Mouse (Mus musculus): ENCODE results near the gene Kat2a. TPM values are rescaled to one million over a fixed set of nuclear protein-coding genes. Genes with fewer than 3 reads are reported as not detected.

Gene Kat2a
- polyA plus RNA-seq, 1 experiment: 29.0 TPM

DNA sequence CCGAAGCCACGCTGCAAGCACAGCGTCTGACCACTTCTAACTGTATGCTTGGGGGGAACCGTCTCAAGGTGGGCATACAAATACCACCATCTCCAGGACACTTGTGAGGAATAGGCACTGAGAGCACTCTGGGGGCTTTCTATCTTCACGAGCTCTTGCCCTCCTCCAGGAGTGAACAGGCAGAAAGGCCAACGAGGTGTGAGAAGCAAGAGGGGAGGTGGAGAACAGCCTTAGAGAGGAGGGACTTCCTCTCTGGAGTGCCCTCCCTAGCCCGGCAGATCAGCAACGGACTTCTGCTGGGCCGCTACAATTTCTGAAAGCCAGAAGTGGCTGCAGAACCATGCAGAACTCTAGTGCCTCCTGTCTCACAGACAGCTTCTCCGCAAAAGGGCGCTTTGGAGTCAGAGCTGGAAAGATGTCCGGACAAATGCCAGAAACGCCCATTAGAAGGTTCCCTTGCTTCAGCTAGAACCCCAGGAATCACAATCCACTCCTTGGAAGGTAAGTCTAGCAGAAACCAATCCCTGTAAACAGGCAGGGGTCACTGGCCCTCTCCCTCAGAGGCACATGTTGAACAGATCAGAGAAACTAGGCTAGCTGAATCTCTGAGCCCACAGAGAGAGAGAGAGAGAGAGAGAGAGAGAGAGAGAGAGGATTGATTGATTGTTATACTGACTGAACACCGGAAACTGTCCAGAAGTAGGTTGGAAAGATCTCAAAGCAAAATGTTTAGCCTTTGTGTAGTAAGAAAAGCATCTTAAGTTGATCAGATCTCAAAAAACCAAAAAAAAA lies 23.9 kb upstream of the Kat2a start:
- DNase-seq (ENCODE audit: low read depth): no peak

DNA sequence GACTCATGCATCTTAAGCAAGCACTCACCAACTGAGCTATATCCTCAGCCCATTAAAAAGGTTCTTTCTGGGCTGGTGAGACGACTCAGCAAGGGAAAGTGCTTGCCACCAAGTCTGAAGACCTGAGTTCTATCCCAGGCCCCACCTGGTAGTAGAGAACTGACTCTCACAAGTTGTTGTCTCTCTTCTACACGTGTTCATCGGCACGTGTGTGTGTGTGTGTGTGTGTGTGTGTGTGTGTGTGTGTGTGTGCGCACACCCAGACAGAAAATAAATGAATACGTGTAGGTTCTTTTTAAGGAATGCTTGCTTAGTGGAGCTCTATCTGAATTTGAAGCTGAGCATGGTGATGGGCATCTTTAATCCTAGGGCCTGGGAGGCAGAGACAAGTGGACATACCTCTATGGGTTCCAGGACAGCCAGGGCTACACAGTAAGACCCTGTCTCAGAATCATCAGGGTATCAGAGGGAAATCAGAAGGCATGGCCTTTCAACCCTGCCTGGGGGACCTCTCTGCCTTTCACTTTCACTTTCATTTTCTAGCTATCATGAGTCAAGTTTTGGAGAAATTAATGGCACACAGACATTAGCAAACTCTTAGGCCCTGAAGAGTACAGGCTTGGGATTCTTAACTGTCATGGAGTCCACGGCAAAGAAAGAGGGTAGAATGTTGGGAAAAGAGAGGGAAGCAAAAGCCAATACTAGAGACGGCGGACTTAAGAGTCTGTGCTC lies 23.0 kb upstream of the Kat2a start:
- DNase-seq (ENCODE audit: low read depth): no peak

DNA sequence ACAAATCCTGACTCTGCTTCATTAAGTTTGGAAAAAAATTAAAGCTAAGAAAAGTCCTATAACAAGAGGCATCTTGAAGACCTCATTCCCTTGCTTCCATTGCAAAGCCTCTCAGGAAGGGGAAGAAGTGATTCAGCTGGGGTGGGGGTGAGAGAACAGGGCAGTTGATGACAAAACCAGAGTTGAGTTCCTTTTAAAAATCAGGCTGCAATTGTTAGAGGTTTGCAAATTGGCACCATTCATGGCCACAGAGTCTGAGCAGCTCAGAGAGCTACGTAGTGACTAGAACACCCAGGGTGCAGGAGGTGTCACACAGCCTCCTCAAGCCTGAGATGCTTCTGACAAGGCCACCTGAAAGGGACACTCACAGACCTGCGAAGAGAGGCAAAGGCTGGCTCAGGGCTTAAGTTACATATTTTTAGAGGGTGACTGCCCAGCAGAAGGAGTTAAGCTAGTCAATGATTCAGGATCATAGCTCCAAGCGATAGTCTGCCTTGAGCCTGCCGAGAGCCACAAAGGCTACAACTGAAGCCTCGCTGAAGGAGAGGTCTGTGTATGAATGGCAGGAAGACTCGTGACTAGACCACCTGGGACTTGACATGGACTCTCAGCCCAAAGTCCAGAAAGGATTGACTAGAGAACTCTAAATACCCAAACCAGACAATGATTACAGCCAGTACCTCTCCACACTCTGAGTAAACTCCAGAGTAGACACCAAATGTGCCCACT lies 18.4 kb upstream of the Kat2a start:
- DNase-seq (ENCODE audit: low read depth): no peak

DNA sequence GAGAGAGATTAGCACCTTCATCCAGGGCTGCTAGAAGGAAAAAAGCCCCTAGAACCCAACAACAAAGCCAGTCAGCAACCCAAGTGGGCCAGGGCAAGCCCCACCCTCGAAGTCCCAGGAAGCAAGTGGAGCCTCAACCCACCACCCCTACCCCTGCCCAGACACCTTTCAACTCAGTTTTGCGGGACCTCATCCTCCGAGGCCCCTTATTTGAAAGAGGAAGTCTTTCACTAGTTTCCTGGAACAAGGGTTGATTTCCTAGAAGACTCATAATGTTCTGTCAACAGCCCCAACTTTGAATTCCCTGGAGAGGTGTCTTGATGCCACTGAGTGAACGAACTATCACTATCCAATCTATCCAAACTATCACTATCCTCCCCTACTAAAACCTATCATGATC lies 17.7 kb upstream of the Kat2a start:
- DNase-seq (ENCODE audit: low read depth): no peak

GRCm38 (mm10) chr11:100728601-100729000 lies 16.3 kb upstream of the Kat2a start:
- no peak for DNase-seq (ENCODE audit: low read depth)

DNA sequence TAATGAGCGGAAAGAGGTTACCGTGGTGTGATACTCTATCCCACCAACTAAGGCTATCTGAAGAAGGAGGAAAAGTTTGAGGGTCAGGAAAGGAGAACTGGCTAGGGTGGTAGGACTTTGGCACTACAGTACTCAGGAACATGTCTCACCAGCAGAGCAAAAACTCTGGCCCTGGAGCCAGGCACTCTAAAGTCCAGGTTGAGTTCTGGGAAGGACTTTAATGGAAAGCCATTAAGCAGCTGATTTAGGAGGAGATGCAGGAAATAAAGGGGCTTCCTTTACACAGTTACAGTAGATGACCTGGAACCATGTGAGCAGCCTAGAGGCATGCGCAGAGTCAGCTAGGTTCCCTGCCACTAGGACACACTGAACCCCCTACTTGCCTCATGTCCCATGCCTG lies 14.9 kb upstream of the Kat2a start:
- no peak for DNase-seq (ENCODE audit: low read depth)

- DNase-seq (ENCODE audit: low read depth): no peak
Measured at GRCm38 (mm10) chr11:100724919-100725512, 12.8 kb upstream of the Kat2a start.

DNA sequence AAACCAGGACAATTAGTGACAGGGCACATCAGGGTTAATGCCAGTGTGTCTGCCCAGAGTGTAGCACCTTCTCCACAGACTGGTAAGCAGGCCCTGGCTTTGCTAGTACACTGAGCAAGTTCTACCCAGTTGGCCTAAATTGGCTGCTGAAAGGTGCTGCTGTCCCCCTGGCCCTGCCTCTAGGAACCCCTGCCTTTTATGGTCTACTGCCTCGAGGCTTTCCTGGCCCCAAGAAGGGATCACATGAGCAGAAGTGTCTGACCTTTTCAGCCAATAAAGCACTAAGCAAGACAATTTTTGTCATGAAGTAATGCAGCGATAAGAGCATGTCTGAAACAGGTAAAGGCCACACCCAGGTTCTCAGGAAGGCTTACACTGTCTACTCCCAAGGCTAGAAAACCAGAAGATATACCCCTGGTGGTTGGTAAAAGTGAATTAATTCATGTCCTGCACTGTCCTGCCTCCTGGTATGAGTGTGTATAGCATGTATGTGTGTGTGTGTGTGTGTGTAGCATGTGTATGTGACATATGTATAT lies 10.3 kb upstream of the Kat2a start:
- no peak for DNase-seq (ENCODE audit: low read depth)

- no peak for DNase-seq (ENCODE audit: low read depth)
Measured at GRCm38 (mm10) chr11:100721776-100722492, 9.7 kb upstream of the Kat2a start.

- DNase-seq (ENCODE audit: low read depth): no peak
Measured at GRCm38 (mm10) chr11:100721254-100721653, 9.0 kb upstream of the Kat2a start.

DNA sequence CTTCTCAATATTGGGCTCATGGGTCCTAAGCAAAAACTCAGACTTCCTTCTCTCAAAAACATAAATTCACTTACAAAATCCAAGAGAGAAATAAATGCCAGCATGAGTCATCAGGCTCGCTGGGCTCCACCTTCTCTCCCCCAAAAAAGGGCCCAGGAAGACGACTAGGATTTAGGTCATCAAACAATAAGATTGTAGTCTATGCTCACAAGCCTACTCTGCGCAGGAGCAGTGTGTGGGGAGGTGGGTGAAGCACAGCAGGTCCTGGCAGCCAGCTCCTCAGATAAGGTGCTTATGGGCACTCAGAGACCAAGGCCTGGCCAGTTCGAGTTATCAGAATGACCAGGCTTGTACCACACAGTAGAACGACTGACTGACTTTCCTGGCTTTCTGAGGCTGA lies 8.1 kb upstream of the Kat2a start:
- DNase-seq (ENCODE audit: low read depth): no peak

GRCm38 (mm10) chr11:100719893-100720292 lies 7.6 kb upstream of the Kat2a start:
- no peak for DNase-seq (ENCODE audit: low read depth)

DNA sequence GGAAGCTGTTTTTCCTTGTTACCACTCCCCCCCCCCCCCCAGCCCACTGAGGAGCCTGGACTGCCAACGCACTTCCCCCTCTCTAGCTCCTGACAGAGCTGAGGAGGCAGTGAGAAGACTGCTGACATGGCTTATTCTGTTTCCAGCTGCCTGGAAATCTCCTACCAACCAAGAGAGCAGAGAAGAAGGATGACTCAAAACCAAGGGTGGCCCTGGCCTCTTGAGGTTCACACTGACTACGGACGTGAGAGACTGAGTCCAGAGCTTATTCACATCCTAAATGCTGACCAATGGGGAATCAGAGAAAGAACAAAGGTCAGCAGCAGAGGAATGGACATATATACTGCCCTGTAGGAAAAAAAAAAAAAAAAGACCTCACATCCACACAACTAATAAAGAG lies 7.0 kb upstream of the Kat2a start:
- DNase-seq (ENCODE audit: low read depth): no peak

GRCm38 (mm10) chr11:100718866-100719265 lies 6.6 kb upstream of the Kat2a start:
- no peak for DNase-seq (ENCODE audit: low read depth)

GRCm38 (mm10) chr11:100718462-100718861 lies 6.2 kb upstream of the Kat2a start:
- DNase-seq (ENCODE audit: low read depth): no peak

DNA sequence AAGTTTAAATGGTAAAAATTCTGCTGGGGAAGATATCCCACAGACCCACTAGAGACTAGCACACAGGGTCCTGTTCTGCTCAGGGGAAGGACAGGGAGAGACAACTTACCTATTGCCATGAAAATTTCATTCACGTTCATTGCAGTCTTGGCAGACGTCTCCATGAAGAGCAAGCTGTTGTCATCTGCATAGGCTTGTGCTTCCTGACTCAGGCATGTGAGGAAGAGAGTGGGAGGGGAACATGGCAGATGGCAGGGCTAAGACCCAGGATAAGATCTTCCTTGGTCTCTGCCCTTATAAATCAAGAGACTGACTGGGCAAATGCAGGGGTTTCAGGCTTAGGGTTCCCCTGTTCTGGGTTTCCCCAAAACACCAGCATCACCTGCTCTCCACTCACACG lies 4.4 kb upstream of the Kat2a start:
- DNase-seq (ENCODE audit: low read depth): no peak

GRCm38 (mm10) chr11:100714948-100715347 lies 2.7 kb upstream of the Kat2a start:
- DNase-seq (ENCODE audit: low read depth): no peak

GRCm38 (mm10) chr11:100714534-100714915 lies 2.3 kb upstream of the Kat2a start:
- DNase-seq (ENCODE audit: low read depth): no peak

DNA sequence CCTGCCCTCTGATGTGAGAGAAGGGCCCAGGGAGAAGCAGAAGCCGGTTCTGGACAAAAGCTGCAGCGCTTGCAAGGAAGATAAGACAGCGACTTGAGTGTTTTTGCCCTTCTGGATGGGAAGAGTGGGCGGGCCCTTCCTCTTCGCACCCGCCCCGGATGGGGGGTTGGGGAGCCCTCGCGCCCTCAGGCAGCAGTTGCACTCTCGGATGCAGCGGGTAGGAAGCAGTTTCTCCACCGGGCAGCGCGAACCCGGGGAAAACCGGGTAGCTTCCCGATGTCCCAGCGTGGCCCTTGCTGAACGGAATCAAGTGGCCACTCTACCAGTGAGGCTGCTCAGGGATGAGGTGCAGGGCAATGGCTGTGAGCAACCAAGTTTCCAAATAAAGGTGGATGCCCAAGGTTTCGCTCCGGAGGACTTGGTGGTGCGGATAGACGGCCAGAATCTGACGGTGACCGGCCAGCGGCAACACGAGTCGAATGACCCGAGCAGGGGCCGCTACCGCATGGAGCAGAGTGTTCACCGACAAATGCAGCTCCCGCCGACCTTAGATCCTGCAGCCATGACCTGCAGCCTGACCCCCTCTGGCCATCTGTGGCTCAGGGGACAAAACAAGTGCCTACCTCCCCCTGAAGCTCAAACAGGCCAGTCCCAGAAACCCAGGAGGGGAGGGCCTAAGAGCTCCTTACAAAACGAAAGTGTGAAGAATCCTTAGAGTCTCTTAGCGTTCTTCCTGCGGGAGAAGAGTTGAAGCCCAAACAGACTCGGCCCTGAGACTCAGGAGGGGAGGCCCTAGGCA lies 1.7 kb upstream of the Kat2a start, which contains the start of gene Hspb9:
Gene Hspb9 (plus strand): TSS at position 116 of the 799 bp plus-strand sequence.
- no peak for DNase-seq (ENCODE audit: low read depth)

DNA sequence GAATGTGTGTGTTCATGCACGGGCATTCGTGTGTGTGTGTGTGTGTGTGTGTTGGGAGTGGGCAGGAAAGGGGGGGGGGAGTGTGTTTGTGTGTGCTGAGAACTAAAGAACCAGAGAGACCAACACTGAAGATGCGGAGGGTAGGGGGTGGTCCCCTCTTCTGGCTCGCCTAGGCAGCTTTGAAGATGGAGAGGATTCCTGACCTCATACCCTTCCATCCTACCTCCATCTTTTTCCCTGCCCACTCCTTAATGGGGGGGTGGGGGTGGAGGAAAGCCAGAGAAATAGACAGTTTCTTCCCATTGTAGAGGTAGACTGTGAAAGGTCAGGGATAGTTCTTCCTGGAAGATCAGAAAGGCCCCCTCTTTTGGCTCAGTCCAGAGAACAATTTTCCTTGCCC lies 909 bp upstream of the Kat2a start:
- no peak for DNase-seq (ENCODE audit: low read depth)

Measured in gonadal fat pad, adult 2 months (tissue).